Mouse (Mus musculus) activated CD4-positive, CD25-positive, alpha-beta regulatory T cell, adult 4 months (primary cell): ENCODE results near the gene Ybx3. TPM values are rescaled to one million over a fixed set of nuclear protein-coding genes. Genes with fewer than 3 reads are reported as not detected.

ENCODE experiments used
- ATAC-seq: one replicate; pipeline ENCODE4 v1.8.0; 2017
- polyA plus RNA-seq, 2 experiments: library from polyadenylated mRNA; unstranded; fragments of 100-300 nt; shearing (Covaris generic); gene quantifications; one replicate each; pipeline ENCODE4 v1.2.1; 2017

The Ybx3 gene
- polyA plus RNA-seq: 10 to 100 TPM; 19.3 to 20.7 TPM

GRCm38 (mm10) chr6:131388040-131389021, at the start of gene Ybx3:
TSS of gene Ybx3 (minus strand) at chr6:131388476.
- ATAC-seq: peak; percentile 84

GRCm38 (mm10) chr6:131436626-131437025, 48.4 kb upstream of the Ybx3 start:
- ATAC-seq: no peak

GRCm38 (mm10) chr6:131434088-131434487, 45.8 kb upstream of the Ybx3 start:
- no peak for ATAC-seq

GRCm38 (mm10) chr6:131433153-131434048, 45.1 kb upstream of the Ybx3 start:
- peak; percentile 36 for ATAC-seq

- peak; percentile 64 for ATAC-seq
Observed at GRCm38 (mm10) chr6:131421572-131421971, 33.3 kb upstream of the Ybx3 start.

GRCm38 (mm10) chr6:131419614-131420013, 31.3 kb upstream of the Ybx3 start:
- no peak for ATAC-seq

- peak; percentile 63 for ATAC-seq
Observed at GRCm38 (mm10) chr6:131418770-131419169, 30.5 kb upstream of the Ybx3 start.

- ATAC-seq: peak; percentile 36
Observed at GRCm38 (mm10) chr6:131411116-131411843, 23.0 kb upstream of the Ybx3 start.

- no peak for ATAC-seq
Observed at GRCm38 (mm10) chr6:131406957-131407356, 18.7 kb upstream of the Ybx3 start.

- no peak for ATAC-seq
Observed at GRCm38 (mm10) chr6:131405896-131406295, 17.6 kb upstream of the Ybx3 start.

GRCm38 (mm10) chr6:131405174-131405573, 16.9 kb upstream of the Ybx3 start:
- ATAC-seq: no peak

GRCm38 (mm10) chr6:131404260-131404659, 16.0 kb upstream of the Ybx3 start:
- ATAC-seq: no peak

- no peak for ATAC-seq
Observed at GRCm38 (mm10) chr6:131403036-131403435, 14.8 kb upstream of the Ybx3 start.

- no peak for ATAC-seq
Observed at GRCm38 (mm10) chr6:131402606-131403005, 14.3 kb upstream of the Ybx3 start.

GRCm38 (mm10) chr6:131401259-131401658, 13.0 kb upstream of the Ybx3 start:
- ATAC-seq: no peak

GRCm38 (mm10) chr6:131396650-131397049, 8.4 kb upstream of the Ybx3 start:
- ATAC-seq: no peak

GRCm38 (mm10) chr6:131393873-131394660, 5.8 kb upstream of the Ybx3 start:
- ATAC-seq: no peak

- peak; percentile 37 for ATAC-seq
Observed at GRCm38 (mm10) chr6:131387221-131388039, 846 bp downstream of the Ybx3 start.

GRCm38 (mm10) chr6:131386416-131387019, 1.8 kb downstream of the Ybx3 start:
- ATAC-seq: no peak

- ATAC-seq: no peak
Observed at GRCm38 (mm10) chr6:131385469-131385868, 2.8 kb downstream of the Ybx3 start.
